Mouse (Mus musculus) hindbrain, embryonic 14.5 days (tissue): ENCODE results near the gene Snx12. TPM values are rescaled to one million over a fixed set of nuclear protein-coding genes. Genes with fewer than 3 reads are reported as not detected.

Source experiments
- ATAC-seq: fragments of 200-750 bp; cut with Nextera tagmentation; 2 replicates; pipeline ENCODE4 v1.8.0; 2017; ENCODE audit warnings: moderate number of reproducible peaks, mild to moderate bottlenecking, moderate TSS enrichment, moderate library complexity; ENCODE audit not compliant: low FRiP score
- DNase-seq: peaks from one replicate; pipeline ENCODE4 v3.0.0-alpha.2; 2015; ENCODE audit warnings: low spot score
- H3K27ac ChIP-seq: fragments of 300-500 bp; sonication (generic); 2 replicates; pipeline ENCODE4 v1.5.1; 2014; ENCODE audit warnings: mild to moderate bottlenecking, moderate library complexity
- H3K27me3 ChIP-seq: fragments of 300-500 bp; sonication (generic); 2 replicates; pipeline ENCODE4 v1.6.1; 2014; ENCODE audit warnings: mild to moderate bottlenecking, low read length, mixed read lengths; ENCODE audit not compliant: control insufficient read depth, insufficient read depth
- H3K36me3 ChIP-seq: fragments of 300-500 bp; sonication (generic); replicated peaks from 2 replicates; pipeline ENCODE4 v1.6.1; 2014; ENCODE audit not compliant: control insufficient read depth, insufficient read depth
- H3K4me1 ChIP-seq: fragments of 300-500 bp; sonication (generic); replicated peaks from 2 replicates; pipeline ENCODE4 v1.6.1; 2014; ENCODE audit warnings: antibody characterized with exemption, low read length, mixed read lengths; ENCODE audit not compliant: control insufficient read depth, insufficient read depth
- H3K4me2 ChIP-seq: fragments of 300-500 bp; sonication (generic); replicated peaks from 2 replicates; pipeline ENCODE4 v1.6.1; 2014; ENCODE audit warnings: mild to moderate bottlenecking, moderate library complexity
- H3K4me3 ChIP-seq: fragments of 300-500 bp; sonication (generic); replicated peaks from 2 replicates; pipeline ENCODE4 v1.5.1; 2014; ENCODE audit warnings: mild to moderate bottlenecking, low read length
- H3K9ac ChIP-seq: fragments of 300-500 bp; sonication (generic); 2 replicates; pipeline ENCODE4 v1.6.1; 2014
- H3K9me3 ChIP-seq: fragments of 300-500 bp; sonication (generic); 2 replicates; pipeline ENCODE4 v1.6.1; 2016; ENCODE audit warnings: low read length; ENCODE audit not compliant: control insufficient read depth
- WGBS: fragments of 180-500 bp; shearing (Covaris S2); extraction: QIAGEN DNeasy Blood & Tissue Kit; methylation state at CpG from one replicate; pipeline ENCODE4 v1.1.7; 2014; 5-methylcytosine and 5-hydroxymethylcytosine counted together
- polyA plus RNA-seq: library from polyadenylated mRNA; unstranded; fragments of >200 nt; fragmentation: Nextera tagmentation; extraction: Ambion mirVana; gene quantifications from 2 replicates; pipeline ENCODE4 v1.2.1, GENCODE M21; 2014

Snx12 gene
- polyA plus RNA-seq, 1 experiment from 2014 or later = 42.3 TPM

DNA sequence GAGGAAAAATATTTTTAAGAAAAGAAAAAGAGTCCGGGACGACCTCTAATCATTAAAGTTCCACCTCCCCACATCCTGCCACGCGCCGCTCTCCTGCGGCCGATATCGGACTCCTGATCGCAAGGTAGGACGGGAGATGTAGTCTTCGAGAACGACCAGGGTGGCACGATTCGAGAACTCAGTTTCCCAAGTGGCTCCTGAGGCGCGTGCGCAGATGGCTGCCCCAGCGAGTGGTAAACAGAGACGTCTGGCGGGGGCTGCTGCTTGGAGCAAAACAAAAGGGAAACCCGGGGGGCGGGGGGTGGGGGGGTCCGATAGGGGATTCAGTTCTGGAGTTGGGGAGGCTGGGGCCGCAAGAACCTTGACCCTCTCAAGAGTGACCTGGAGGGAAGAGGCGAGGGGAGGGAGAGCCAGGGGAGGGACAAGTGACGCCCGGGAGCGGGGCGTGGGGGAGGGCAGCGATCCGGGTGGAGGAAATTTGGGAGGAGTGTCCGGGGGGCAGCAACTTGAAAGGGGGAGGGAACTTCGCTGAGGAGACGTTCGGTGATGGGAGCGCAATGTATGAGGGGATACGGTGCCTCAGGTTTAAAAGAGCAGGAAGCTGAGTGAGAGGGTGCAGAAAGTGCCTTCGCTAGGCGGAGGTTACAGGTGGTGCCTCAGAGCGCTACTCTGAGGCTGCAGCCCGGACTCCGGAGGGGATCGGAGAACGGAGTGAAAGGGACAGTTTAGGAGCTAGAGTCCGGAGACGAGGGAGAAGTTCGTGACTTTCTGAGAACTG is 31.8 kb upstream of the Snx12 start, which contains the start of gene Foxo4:
Gene Foxo4, plus strand, starts transcription at position 577 of the 778 bp plus-strand sequence.
- Histone ChIP-seq H3K4me2 (peak within 1 kb of the TSS; percentile 68), H3K9ac (peak within 1 kb of the TSS; percentile 45), H3K9me3 (no peaks in the 10 kb centered on the region), H3K4me1 (no peaks in the 10 kb centered on the region), H3K4me3 (peak within 1 kb of the TSS; percentile 46), H3K27me3 (no peaks in the 10 kb centered on the region), H3K27ac (no peak within 1 kb of the TSS), H3K36me3 (no peaks in the 10 kb centered on the region)
- ATAC-seq (peak; percentile 91), DNase-seq (peak; percentile 80)
- WGBS = 18% methylated on average over 46 of the region's 47 CpGs

DNA sequence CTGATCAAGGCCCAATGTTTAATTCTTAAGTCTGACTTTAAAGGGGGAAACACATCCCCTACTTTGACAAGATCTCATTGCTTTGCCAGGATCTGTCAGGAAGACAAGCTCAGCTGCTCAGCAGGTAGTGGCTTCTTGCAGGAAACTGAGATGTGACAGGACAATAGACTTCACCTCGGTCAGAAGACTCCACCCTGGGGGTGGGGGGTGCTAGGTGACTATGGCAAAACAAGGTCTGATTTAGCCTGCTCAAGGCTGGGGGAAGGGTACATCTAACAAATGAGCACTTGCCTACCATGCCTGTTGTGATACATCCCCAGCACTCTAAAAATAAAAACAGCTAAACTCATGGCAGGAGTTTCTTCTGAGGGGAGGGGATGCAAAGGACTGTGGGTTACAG is 22.6 kb upstream of the Snx12 start:
- DNase-seq = no peak
- Histone ChIP-seq H3K4me1 (no peaks in the 10 kb centered on the region), H3K4me2 (no peak overlapping the region), H3K27ac (no peak overlapping the region), H3K36me3 (no peaks in the 10 kb centered on the region), H3K27me3 (no peaks in the 10 kb centered on the region), H3K9ac (no peak overlapping the region), H3K9me3 (no peaks in the 10 kb centered on the region), H3K4me3 (no peak overlapping the region)
- WGBS = 14% methylated on average over 1 of the region's 1 CpGs
- no peak for ATAC-seq

DNA sequence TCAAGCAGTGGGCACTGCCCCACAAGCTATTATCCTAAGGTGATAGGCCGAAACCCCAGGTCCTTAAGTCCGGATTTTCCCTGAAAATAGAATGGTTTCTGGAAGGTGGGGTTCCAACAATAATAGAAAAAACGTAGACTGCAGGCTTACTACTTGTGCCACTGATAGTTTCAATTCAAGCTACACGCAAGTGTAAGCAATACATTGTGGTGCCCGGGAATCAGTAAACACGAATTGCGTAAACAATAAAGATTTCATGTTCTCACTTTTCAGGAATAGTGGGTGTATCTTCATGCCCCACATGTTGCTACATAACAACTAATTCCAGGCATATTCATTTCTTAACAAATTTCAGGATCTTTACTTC is 416 bp upstream of the Snx12 start:
- 22% methylated on average over 7 of the region's 7 CpGs for WGBS
- DNase-seq = no peak
- no peaks in the 10 kb centered on the region for H3K9me3 ChIP-seq
- H3K36me3 ChIP-seq = no peaks in the 10 kb centered on the region
- H3K4me2 ChIP-seq = peak overlapping the region; percentile 49
- H3K27me3 ChIP-seq = 0 out of 2 replicates have a peak, but pooled peaks cover 3% of the 10 kb centered on the region
- H3K4me3 ChIP-seq = peak overlapping the region; percentile 49
- peak overlapping the region; percentile 59 for H3K27ac ChIP-seq
- no peaks in the 10 kb centered on the region; the same call in 1 of the 2 replicates for H3K4me1 ChIP-seq
- peak overlapping the region; percentile 33; the same call in 1 of the 2 replicates for H3K9ac ChIP-seq
- no peak for ATAC-seq

DNA sequence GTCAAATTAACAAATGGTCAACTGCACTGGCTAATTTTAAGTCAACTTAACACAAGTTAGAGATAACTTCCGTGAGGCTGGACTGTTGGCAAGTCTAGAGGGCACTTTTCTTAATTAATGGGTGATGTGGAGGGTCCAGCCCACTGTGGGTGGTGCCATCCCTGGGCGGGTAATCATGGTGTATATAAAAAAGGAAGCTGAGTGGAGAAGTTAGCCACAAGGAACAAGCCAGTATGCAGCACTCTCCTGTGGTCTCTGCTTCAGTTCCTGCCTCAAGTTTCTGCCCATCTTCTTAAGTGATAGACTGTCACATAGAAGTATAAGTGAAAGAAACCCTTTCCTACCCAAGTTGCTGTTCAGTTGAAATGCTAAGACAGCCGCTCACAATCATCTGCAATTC is 33.1 kb downstream of the Snx12 start:
- no peaks in the 10 kb centered on the region for H3K9me3 ChIP-seq
- 78% methylated on average over 3 of the region's 3 CpGs for WGBS
- no peak overlapping the region for H3K27ac ChIP-seq
- no peaks in the 10 kb centered on the region for H3K4me1 ChIP-seq
- DNase-seq = no peak
- no peak for ATAC-seq
- peaks cover 10% of the 10 kb centered on the region; the same call in 1 of the 2 replicates for H3K27me3 ChIP-seq
- H3K36me3 ChIP-seq = no peaks in the 10 kb centered on the region
- H3K4me3 ChIP-seq = no peak overlapping the region
- H3K9ac ChIP-seq = no peak overlapping the region
- no peak overlapping the region for H3K4me2 ChIP-seq

DNA sequence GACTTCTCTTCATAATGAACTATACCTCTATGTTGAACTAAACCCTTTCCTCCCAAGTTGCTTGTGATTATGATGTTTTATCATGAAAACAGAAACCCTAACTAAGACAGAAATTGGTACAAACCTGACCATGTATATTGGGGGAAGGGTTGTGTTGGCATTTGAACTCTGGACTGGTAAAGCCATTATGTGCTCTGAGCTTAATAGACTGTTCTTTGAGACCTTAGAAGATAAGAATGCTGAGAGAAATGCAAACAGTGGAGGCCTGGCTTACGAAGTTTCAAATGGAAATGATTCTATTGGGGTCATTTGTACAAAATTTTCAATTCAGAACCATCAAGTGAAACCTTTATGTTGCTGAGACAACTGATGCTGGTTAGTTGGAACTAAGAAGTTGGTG is 34.7 kb downstream of the Snx12 start:
- H3K4me1 ChIP-seq = no peaks in the 10 kb centered on the region
- no peak overlapping the region for H3K4me2 ChIP-seq
- no peak overlapping the region for H3K27ac ChIP-seq
- DNase-seq (no peak), ATAC-seq (no peak)
- H3K9me3 ChIP-seq = no peaks in the 10 kb centered on the region
- peaks cover 10% of the 10 kb centered on the region; the same call in 1 of the 2 replicates for H3K27me3 ChIP-seq
- H3K36me3 ChIP-seq = no peaks in the 10 kb centered on the region
- H3K9ac ChIP-seq = no peak overlapping the region
- H3K4me3 ChIP-seq = no peak overlapping the region
- 73% methylated on average over 1 of the region's 1 CpGs for WGBS

DNA sequence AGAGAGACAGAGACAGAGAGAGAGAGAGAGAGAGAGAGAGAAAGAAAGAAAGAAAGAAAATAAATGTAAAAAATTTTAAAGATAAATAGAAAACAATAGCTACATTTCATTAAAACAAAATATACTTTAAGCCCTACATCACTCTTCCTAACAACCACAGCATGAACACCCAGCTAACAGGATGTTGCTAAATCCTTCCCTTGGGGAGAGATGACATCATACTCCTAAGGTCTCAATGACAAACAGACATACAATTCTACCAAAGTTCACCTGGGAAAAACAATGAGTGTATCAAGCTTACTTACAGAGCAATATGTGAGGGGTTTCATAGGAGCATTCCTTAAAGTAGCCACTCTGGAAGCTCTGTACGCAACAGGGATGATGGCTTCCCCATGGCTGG is 49.0 kb downstream of the Snx12 start:
- H3K9me3 ChIP-seq = no peaks in the 10 kb centered on the region
- WGBS = 90% methylated on average over 1 of the region's 1 CpGs
- no peak for DNase-seq

DNA sequence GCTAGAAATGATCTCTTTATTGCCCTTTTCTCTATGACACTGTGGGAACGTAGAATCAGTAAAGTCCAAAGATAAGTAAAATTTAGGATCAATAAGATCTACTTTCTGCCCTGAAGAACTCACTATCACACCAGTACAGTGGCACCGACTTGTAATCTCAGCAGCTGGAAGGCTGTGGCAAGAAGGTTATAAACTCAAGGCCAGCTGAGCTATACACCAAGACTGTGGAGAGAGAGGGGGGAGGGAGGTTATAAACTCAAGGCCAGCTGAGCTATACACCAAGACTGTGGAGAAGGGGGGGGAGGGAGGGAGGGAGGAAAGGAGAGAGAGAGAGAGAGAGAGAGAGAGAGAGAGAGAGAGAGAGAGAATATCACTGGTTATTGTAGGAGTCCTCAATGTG is 53.9 kb downstream of the Snx12 start:
- WGBS = 83% methylated on average over 2 of the region's 2 CpGs
- no peak overlapping the region for H3K4me3 ChIP-seq
- DNase-seq = no peak

More for the DNA sequence above, 49.0 kb downstream of the Snx12 start:
- Histone ChIP-seq H3K27ac (no peak overlapping the region), H3K4me1 (no peaks in the 10 kb centered on the region), H3K4me3 (no peak overlapping the region), H3K27me3 (no peaks in the 10 kb centered on the region; the same call in 1 of the 2 replicates), H3K4me2 (no peak overlapping the region), H3K36me3 (no peaks in the 10 kb centered on the region), H3K9ac (no peak overlapping the region)
- ATAC-seq = no peak

DNA sequence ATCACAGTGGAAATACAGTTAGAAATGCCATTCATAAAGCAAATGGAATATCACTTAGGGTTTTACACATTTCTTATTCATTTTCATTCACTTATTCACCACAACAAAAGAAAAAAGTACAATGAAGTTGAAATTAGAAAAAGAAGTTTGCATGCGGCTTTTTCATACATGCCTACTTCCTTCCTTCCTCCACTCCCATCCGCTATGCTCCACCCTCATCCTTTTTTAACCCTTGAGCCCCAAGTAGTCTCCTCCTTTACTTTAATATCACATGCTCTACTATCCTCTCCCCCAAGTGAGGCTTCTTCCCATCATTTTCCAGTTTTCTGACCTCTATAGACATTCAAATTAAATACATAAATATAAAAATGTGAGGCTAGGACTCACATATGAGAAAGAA is 58.6 kb downstream of the Snx12 start:
- H3K4me3 ChIP-seq = no peak overlapping the region
- H3K9ac ChIP-seq = no peak overlapping the region
- H3K36me3 ChIP-seq = no peaks in the 10 kb centered on the region
- no peak overlapping the region for H3K27ac ChIP-seq
- no peak overlapping the region for H3K4me2 ChIP-seq
- no peaks in the 10 kb centered on the region for H3K9me3 ChIP-seq
- ATAC-seq = no peak
- no peaks in the 10 kb centered on the region for H3K27me3 ChIP-seq
- 77% methylated on average over 2 of the region's 2 CpGs for WGBS
- DNase-seq = no peak
- no peaks in the 10 kb centered on the region for H3K4me1 ChIP-seq

More for the DNA sequence above, 53.9 kb downstream of the Snx12 start:
- no peak overlapping the region for H3K4me2 ChIP-seq
- no peaks in the 10 kb centered on the region for H3K4me1 ChIP-seq
- no peaks in the 10 kb centered on the region for H3K36me3 ChIP-seq
- ATAC-seq = no peak
- no peak overlapping the region for H3K9ac ChIP-seq
- no peak overlapping the region for H3K27ac ChIP-seq
- H3K27me3 ChIP-seq = no peaks in the 10 kb centered on the region; the same call in 1 of the 2 replicates
- no peaks in the 10 kb centered on the region for H3K9me3 ChIP-seq

DNA sequence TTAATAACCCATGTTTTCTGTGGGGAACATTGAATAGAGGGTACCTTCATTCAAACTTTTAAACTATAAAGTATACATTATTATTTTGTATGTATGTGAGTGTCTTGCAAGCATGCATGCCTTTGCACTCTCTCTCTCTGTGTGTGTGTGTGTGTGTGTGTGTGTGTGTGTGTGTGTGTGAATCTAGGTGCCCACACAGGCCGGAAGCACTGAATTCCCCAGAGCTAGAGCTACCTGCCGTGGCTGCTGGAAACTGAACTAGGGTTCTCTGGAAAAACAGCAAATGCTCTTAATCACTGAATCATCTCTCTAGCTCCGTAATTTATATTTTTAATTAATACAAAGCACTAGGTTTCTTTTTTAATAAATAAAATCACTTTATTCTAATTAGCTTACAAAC is 59.1 kb downstream of the Snx12 start:
- Histone ChIP-seq H3K9ac (no peak overlapping the region), H3K36me3 (no peaks in the 10 kb centered on the region), H3K4me3 (no peak overlapping the region), H3K27me3 (no peaks in the 10 kb centered on the region), H3K27ac (no peak overlapping the region), H3K4me1 (no peaks in the 10 kb centered on the region), H3K9me3 (no peaks in the 10 kb centered on the region), H3K4me2 (no peak overlapping the region)
- WGBS = 92% methylated on average over 3 of the region's 3 CpGs
- DNase-seq (no peak), ATAC-seq (no peak)
